Mouse (Mus musculus) intestine, embryonic 16.5 days (tissue): Measurements from ENCODE around the gene Pigb. TPM values are rescaled to one million over a fixed set of nuclear protein-coding genes. Genes with fewer than 3 reads are reported as not detected.

Source experiments
- ATAC-seq: fragments of 200-750 bp; cut with Nextera tagmentation; 2 replicates; pipeline ENCODE4 v1.8.0; 2017; ENCODE audit warnings: moderate TSS enrichment, moderate library complexity
- H3K27ac ChIP-seq: fragments of 300-500 bp; sonication (generic); 2 replicates; pipeline ENCODE4 v1.5.1; 2014; ENCODE audit warnings: mild to moderate bottlenecking, low read length
- H3K27me3 ChIP-seq: fragments of 300-500 bp; sonication (generic); replicated peaks from 2 replicates; pipeline ENCODE4 v1.6.1; 2014; ENCODE audit warnings: low read length, control low read depth, mixed read lengths; ENCODE audit not compliant: control insufficient read depth, insufficient read depth
- H3K36me3 ChIP-seq: fragments of 300-500 bp; sonication (generic); 2 replicates; pipeline ENCODE4 v1.6.1; 2014; ENCODE audit warnings: low read length, control low read depth; ENCODE audit not compliant: control insufficient read depth, insufficient read depth
- H3K4me1 ChIP-seq: fragments of 300-500 bp; sonication (generic); 2 replicates; pipeline ENCODE4 v1.6.1; 2014; ENCODE audit warnings: low read length, control low read depth, mixed read lengths; ENCODE audit not compliant: control insufficient read depth, insufficient read depth
- H3K4me2 ChIP-seq: fragments of 300-500 bp; sonication (generic); 2 replicates; pipeline ENCODE4 v1.6.1; 2014; ENCODE audit warnings: low read depth, low read length, control low read depth
- H3K4me3 ChIP-seq: fragments of 300-500 bp; sonication (generic); 2 replicates; pipeline ENCODE4 v1.5.1; 2014; ENCODE audit warnings: mild to moderate bottlenecking, low read length
- H3K9ac ChIP-seq: fragments of 300-500 bp; sonication (generic); 2 replicates; pipeline ENCODE4 v1.6.1; 2014; ENCODE audit warnings: low read depth, low read length
- H3K9me3 ChIP-seq: fragments of 300-500 bp; sonication (generic); 2 replicates; pipeline ENCODE4 v1.6.1; 2016; ENCODE audit warnings: low read length, control low read depth; ENCODE audit not compliant: control insufficient read depth
- WGBS: fragments of 180-500 bp; shearing (Covaris S2); extraction: QIAGEN DNeasy Blood & Tissue Kit; methylation state at CpG from one replicate; pipeline ENCODE4 v1.1.7; 2014; 5-methylcytosine and 5-hydroxymethylcytosine counted together
- polyA plus RNA-seq: library from polyadenylated mRNA; unstranded; fragments of >200 nt; fragmentation: Nextera tagmentation; extraction: Ambion mirVana; gene quantifications from 2 replicates; pipeline ENCODE4 v1.2.1, GENCODE M21; 2015

Pigb gene
- polyA plus RNA-seq, 1 experiment from 2014 or later, result 15.2 TPM

DNA sequence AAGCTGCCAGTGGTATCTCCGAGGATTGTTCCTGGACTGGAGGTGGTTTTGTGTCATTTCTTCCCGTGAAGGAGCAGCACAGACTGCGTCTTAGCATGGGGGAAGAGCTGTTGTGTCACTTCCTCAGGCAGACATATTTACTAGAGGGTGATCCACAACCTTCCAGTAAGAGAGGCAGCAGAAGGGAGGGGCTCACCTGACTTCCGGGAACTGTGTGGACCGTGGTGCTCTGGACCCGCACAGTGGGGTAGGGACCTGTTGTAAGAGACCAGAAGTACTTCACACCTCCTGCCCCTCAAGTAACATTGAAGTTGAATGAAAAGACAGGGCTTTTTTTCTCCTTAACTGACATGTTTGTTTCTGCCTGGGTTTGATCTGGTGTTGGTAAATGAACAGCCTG, 35.1 kb downstream of the Pigb start:
- Histone ChIP-seq H3K4me1 (no peaks in the 10 kb centered on the region), H3K9ac (no peak overlapping the region), H3K9me3 (no peaks in the 10 kb centered on the region), H3K4me3 (no peak overlapping the region), H3K36me3 (no peaks in the 10 kb centered on the region), H3K4me2 (no peak overlapping the region), H3K27ac (no peak overlapping the region), H3K27me3 (no peaks in the 10 kb centered on the region)
- WGBS, result 88% methylated on average over 6 of the region's 6 CpGs
- ATAC-seq, result no peak

DNA sequence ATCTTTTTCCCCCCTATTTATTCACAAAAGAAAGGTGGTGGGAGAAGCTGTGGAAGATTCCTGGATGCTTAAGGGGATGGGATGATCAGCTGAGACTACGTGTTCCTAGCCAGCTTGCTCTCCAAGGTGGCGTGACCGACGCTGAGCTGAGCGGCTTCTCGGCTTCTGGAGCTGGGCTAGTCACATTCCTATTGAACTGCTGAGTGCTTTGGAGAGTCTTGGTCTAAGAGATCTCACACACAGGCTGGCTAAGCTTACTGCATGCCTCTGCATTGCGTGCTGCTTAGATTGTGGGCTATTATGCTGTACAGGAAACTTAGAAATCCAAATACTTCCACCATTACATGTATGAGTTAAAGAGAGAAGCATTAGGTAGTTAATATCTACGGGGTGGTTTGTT, 36.1 kb downstream of the Pigb start:
- ATAC-seq, result no peak
- no peak overlapping the region for H3K27ac ChIP-seq
- 87% methylated on average over 8 of the region's 8 CpGs for WGBS
- no peak overlapping the region for H3K9ac ChIP-seq
- no peaks in the 10 kb centered on the region for H3K27me3 ChIP-seq
- H3K4me2 ChIP-seq, result no peak overlapping the region
- H3K4me1 ChIP-seq, result no peaks in the 10 kb centered on the region
- no peaks in the 10 kb centered on the region for H3K9me3 ChIP-seq
- no peak overlapping the region for H3K4me3 ChIP-seq
- H3K36me3 ChIP-seq, result no peaks in the 10 kb centered on the region

DNA sequence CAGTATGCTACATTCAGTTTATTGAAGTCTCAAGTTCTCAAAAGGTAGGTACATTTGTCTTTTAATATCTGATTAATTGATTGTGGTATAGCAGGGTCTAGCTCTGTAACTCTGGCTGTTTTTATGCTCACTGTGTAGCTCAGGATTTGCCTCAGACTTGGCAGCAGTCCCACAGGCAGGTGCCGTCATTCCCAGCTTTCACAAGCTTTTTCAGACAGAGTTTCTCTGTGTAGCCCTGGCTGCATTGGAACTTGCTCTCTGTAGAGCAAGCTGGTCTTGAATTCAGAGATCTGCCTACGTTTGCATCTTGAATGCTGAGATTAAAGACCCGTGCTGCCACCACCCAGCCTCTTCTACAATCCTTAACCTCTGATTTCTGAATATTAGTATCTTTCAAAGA, 38.0 kb downstream of the Pigb start:
- no peak overlapping the region for H3K4me3 ChIP-seq
- 0 out of 2 replicates have a peak, but pooled peaks have one; percentile 46 for ATAC-seq
- no peak overlapping the region for H3K9ac ChIP-seq
- H3K36me3 ChIP-seq, result no peaks in the 10 kb centered on the region
- H3K4me2 ChIP-seq, result no peak overlapping the region
- no peak overlapping the region for H3K27ac ChIP-seq
- no peaks in the 10 kb centered on the region for H3K27me3 ChIP-seq
- no peaks in the 10 kb centered on the region for H3K9me3 ChIP-seq
- 53% methylated on average over 3 of the region's 3 CpGs for WGBS
- H3K4me1 ChIP-seq, result no peaks in the 10 kb centered on the region

DNA sequence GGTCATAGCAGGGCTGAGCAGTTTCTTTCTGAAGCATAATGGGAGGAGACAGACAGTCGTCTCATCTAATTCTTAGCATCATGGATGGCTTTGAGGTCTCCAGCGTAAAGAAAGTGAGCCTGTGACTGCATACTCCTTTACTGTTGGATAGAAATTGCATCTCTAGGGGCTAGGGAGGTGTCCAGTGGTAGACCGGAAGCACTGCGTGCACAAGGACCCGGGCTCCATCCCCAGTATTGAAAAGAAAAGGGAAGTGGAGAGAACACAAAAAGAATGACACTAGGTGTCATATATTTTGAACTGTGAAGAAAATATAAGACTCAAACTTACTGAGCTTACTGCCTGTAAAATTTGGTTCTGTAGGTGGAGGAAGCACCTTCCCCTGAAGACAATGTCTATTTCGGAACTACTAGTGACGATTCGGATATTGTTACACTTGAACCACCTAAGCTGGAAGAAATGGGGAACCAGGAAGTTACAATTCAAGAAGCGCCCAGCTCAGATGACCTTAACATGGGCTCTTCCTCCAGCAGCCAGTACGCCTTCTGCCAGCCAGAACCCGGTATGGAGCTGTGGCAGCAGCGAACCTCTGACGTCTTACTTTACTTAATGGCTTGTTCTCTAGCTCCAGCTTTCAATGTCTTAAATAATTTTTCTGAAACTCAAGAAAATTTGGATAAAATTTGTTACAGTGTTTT, 38.7 kb downstream of the Pigb start:
- Histone ChIP-seq H3K4me1 (no peaks in the 10 kb centered on the region), H3K27me3 (no peaks in the 10 kb centered on the region), H3K9ac (no peak overlapping the region), H3K27ac (no peak overlapping the region), H3K9me3 (no peaks in the 10 kb centered on the region), H3K4me3 (no peak overlapping the region), H3K36me3 (no peaks in the 10 kb centered on the region), H3K4me2 (no peak overlapping the region)
- no peak for ATAC-seq
- 86% methylated on average over 13 of the region's 13 CpGs for WGBS

DNA sequence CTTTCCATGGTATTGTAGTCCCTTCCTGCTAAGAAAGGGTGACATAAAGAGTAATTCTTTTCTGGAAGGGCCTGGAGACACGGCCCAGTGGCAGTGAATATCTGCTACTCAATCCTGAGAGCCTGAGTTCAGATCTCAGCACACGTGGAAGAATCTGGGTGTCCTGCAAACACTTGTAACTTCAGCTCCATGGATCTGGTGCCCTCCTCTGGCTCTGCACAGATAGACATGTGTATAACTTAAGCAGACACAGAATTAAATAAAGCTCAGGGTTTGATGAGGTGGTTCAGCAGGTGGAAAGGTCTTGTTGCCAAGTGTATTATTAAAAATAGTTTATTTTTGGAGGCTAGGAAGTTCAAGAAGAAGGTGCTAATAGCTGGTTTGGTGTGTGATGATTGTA, 39.7 kb downstream of the Pigb start:
- Histone ChIP-seq H3K9ac (no peak overlapping the region), H3K9me3 (no peaks in the 10 kb centered on the region), H3K36me3 (no peaks in the 10 kb centered on the region), H3K27me3 (no peaks in the 10 kb centered on the region), H3K4me2 (no peak overlapping the region), H3K27ac (no peak overlapping the region), H3K4me1 (no peaks in the 10 kb centered on the region), H3K4me3 (no peak overlapping the region)
- 66% methylated on average over 2 of the region's 2 CpGs for WGBS
- ATAC-seq, result no peak

DNA sequence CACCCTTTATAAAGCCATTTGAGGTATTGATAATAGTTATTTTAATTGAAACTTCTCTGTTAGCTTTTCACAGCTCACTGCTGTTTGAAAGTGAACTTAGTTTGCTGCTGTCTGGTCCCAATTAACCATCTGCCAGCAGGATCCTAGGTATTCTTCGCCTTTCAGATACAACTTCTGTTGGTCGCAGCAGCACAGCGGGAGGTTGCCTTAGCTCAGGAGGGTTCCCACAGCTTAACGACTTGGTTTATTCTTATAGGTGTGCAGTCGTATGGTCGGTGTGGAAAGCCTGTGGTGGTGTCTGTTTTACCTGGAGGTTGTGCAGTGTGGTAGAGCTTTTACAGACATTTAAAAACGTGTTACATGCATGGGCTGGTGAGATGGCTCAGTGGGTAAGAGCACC, 43.4 kb downstream of the Pigb start:
- Histone ChIP-seq H3K9ac (no peak overlapping the region), H3K4me1 (no peaks in the 10 kb centered on the region), H3K9me3 (no peaks in the 10 kb centered on the region), H3K27ac (no peak overlapping the region), H3K4me2 (no peak overlapping the region), H3K36me3 (no peaks in the 10 kb centered on the region), H3K4me3 (no peak overlapping the region), H3K27me3 (no peaks in the 10 kb centered on the region)
- no peak for ATAC-seq
- 73% methylated on average over 7 of the region's 7 CpGs for WGBS

DNA sequence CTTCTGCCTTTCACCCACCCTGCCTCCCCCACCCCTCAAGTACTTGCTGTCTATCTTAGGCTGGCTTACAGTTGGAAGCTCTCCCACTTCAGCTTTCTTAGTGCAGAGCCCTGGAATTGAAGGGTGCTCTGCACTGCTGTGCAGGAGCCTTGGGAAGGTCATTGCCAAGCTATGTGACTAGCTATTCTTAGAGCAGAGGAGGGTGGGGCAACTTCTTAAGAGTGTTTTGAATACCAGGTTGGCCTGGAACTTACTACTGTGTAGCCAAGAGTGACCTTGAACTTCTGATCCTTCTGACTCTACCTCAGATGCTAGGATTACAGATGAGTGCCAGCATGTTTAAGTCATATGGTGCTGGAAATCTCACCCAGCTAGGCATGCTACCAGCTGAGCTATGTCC, 44.0 kb downstream of the Pigb start:
- H3K9me3 ChIP-seq, result no peaks in the 10 kb centered on the region
- no peak overlapping the region for H3K9ac ChIP-seq
- no peaks in the 10 kb centered on the region for H3K27me3 ChIP-seq
- ATAC-seq, result no peak
- H3K4me3 ChIP-seq, result no peak overlapping the region
- no peaks in the 10 kb centered on the region for H3K36me3 ChIP-seq
- no peaks in the 10 kb centered on the region for H3K4me1 ChIP-seq
- no peak overlapping the region for H3K4me2 ChIP-seq
- H3K27ac ChIP-seq, result no peak overlapping the region

DNA sequence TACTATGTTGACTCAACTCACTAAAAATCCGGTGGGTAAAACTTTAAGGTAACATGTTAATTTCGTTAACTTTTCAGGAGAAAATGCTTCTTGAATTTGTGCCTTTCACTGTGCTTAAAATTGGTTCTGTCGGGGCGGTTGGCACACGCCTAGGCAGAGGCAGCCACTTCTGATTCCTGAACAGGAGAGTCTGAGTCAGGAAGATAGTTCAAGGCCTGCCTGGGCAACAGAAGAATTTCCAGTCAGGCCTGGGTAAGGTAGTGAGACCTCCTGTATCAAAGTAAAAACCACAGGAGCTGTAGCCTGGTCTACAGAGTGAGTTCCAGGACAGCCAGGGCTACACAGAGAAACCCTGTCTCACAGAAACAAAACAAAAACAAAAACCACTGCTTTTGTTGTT, 47.6 kb downstream of the Pigb start:
- no peaks in the 10 kb centered on the region for H3K9me3 ChIP-seq
- H3K4me2 ChIP-seq, result no peak overlapping the region
- H3K27me3 ChIP-seq, result no peaks in the 10 kb centered on the region
- no peak for ATAC-seq
- 88% methylated on average over 5 of the region's 5 CpGs for WGBS
- no peaks in the 10 kb centered on the region for H3K36me3 ChIP-seq
- no peaks in the 10 kb centered on the region for H3K4me1 ChIP-seq
- H3K9ac ChIP-seq, result no peak overlapping the region
- no peak overlapping the region for H3K27ac ChIP-seq
- no peak overlapping the region for H3K4me3 ChIP-seq

DNA sequence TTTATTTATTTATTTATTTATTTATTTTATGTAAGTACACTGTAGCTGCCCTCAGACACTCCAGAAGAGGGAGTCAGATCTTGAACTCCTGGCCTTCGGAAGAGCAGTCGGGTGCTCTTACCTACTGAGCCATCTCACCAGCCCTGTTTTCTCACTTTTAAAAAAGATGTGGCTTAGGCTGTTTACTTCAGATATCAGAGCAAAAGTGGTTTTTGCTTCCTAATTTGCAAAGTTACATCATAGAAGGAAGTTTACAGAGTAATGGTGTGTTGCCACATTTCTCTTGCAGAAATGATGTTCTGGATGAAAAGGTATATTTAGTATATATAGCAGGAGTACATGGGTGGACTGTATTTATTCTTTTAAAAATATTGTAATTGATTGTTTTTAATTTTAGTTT, 48.8 kb downstream of the Pigb start:
- Histone ChIP-seq H3K4me3 (no peak overlapping the region), H3K27ac (no peak overlapping the region), H3K9me3 (no peaks in the 10 kb centered on the region), H3K9ac (no peak overlapping the region), H3K4me1 (peaks cover 2% of the 10 kb centered on the region), H3K4me2 (no peak overlapping the region), H3K36me3 (no peaks in the 10 kb centered on the region), H3K27me3 (no peaks in the 10 kb centered on the region)
- no peak for ATAC-seq
- WGBS, result 96% methylated on average over 2 of the region's 2 CpGs

DNA sequence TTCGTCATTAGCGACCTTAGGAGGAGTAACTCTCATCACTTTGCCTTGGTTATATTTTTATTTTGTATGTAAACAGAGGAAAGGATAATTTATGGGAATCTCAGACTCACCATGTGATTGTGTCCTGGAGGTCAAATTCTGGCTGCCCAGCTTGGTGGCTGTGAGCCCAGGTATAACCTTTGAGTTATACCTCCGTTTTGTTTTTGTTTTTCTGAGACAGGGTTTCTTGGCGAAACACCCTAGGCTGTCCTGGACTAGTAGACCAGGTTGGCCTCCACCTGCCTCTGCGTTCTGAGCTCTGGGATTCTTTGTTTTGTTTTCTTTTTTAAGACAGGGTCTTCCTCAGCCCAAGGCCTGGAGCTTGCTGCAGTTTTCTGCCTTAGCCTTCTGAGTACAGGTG, 51.5 kb downstream of the Pigb start:
- Histone ChIP-seq H3K27ac (no peak overlapping the region), H3K36me3 (no peaks in the 10 kb centered on the region), H3K9ac (no peak overlapping the region), H3K4me2 (no peak overlapping the region), H3K9me3 (no peaks in the 10 kb centered on the region), H3K4me1 (peaks cover 3% of the 10 kb centered on the region), H3K4me3 (no peak overlapping the region), H3K27me3 (no peaks in the 10 kb centered on the region)
- 83% methylated on average over 5 of the region's 5 CpGs for WGBS
- ATAC-seq, result no peak
